Comparison of ENCODE assay signal across 12 mouse cellular contexts in genomic region chr8:126391541-126391940, GRCm38 (mm10). TPM values are rescaled to one million over a fixed set of nuclear protein-coding genes. Genes with fewer than 3 reads are reported as not detected.
DNase-seq lines count a peak whose midpoint lies in the region; ATAC-seq lines count a peak whose summit lies in the region.
"Had no signal": no experiment of that assay in that cellular context is flagged by ENCODE, and none has a peak within 500 bp of the region (broad histone marks: within the 10 kb centered on the region; RNA-seq: fewer than 3 reads in every experiment).

No protein-coding gene starts in this region.

- H3K9ac ChIP-seq in midbrain, embryonic 14.5 days (replicated peaks; ENCODE audit: low read length): no peak overlapping the region
- H3K9ac ChIP-seq: neural tube, embryonic 13.5 days had no signal

- ATAC-seq in midbrain, embryonic 14.5 days (ENCODE audit: low FRiP score, low TSS enrichment): no peak
- no peak for ATAC-seq in erythroid progenitor cell, adult 5-6 weeks (replicated peaks; ENCODE audit: low FRiP score, poor library complexity, severe bottlenecking)

- H3K9me3 ChIP-seq in midbrain, embryonic 14.5 days (ENCODE audit: control insufficient read depth, low read length): no peaks in the 10 kb centered on the region
- no peaks in the 10 kb centered on the region for H3K9me3 ChIP-seq in midbrain, embryonic 10.5 days (replicated peaks)
- H3K9me3 ChIP-seq: neural tube, embryonic 13.5 days had no signal

- DNase-seq in midbrain, embryonic 14.5 days: peak; percentile 22
- no peak for DNase-seq in midbrain, embryonic 10.5 days (ENCODE audit: low spot score)
- DNase-seq in cerebellum, adult 18-20 months: peak; percentile 72 to 82
- DNase-seq in kidney, adult 8-10 months: peak; percentile 60 to 77
- DNase-seq in lung, postnatal 10 days: peak; percentile 23
- no peak for DNase-seq in layer of hippocampus, adult 11-12 months (ENCODE audit: low spot score)
- DNase-seq in left cerebral cortex, postnatal 25 days (ENCODE audit: low spot score in 2 of 2): no peak
- DNase-seq: heart, postnatal 14 days; spleen, adult 18-20 months had no signal

- intact Hi-C loops in left cerebral cortex, postnatal 25 days (cut with DNase I): no loop called here

- WGBS in midbrain, embryonic 14.5 days: 80% methylated on average over 2 of the region's 2 CpGs
- WGBS in midbrain, embryonic 10.5 days: 88% methylated on average over 2 of the region's 2 CpGs

- no peak overlapping the region for H3K4me3 ChIP-seq in midbrain, embryonic 14.5 days (replicated peaks; ENCODE audit: low read depth, low read length)
- no peak overlapping the region for H3K4me3 ChIP-seq in midbrain, embryonic 10.5 days
- H3K4me3 ChIP-seq: neural tube, embryonic 13.5 days had no signal

- peaks cover 8% of the 10 kb centered on the region for H3K4me1 ChIP-seq in midbrain, embryonic 14.5 days (ENCODE audit: control insufficient read depth, insufficient read depth, low read length)
- H3K4me1 ChIP-seq in midbrain, embryonic 10.5 days: peaks cover 21% of the 10 kb centered on the region

- H3K27ac ChIP-seq in midbrain, embryonic 14.5 days (replicated peaks; ENCODE audit: low read depth, low read length): no peak overlapping the region
- H3K27ac ChIP-seq in midbrain, embryonic 10.5 days (replicated peaks): no peak overlapping the region
- H3K27ac ChIP-seq: macrophage; neural tube, embryonic 13.5 days had no signal

- no peaks in the 10 kb centered on the region for H3K36me3 ChIP-seq in midbrain, embryonic 14.5 days (ENCODE audit: control insufficient read depth, insufficient read depth, low read length)
- no peaks in the 10 kb centered on the region for H3K36me3 ChIP-seq in midbrain, embryonic 10.5 days
- H3K36me3 ChIP-seq: neural tube, embryonic 13.5 days had no signal

- H3K4me2 ChIP-seq in midbrain, embryonic 14.5 days (ENCODE audit: low read length): no peak overlapping the region
- H3K4me2 ChIP-seq: neural tube, embryonic 13.5 days had no signal

- H3K27me3 ChIP-seq in midbrain, embryonic 14.5 days (ENCODE audit: control insufficient read depth, insufficient read depth, low read length): no peaks in the 10 kb centered on the region
- no peaks in the 10 kb centered on the region for H3K27me3 ChIP-seq in midbrain, embryonic 10.5 days (ENCODE audit: low read depth, poor library complexity, severe bottlenecking)
- H3K27me3 ChIP-seq: neural tube, embryonic 13.5 days had no signal

RNA-seq across cellular contexts. Expression of gene Coa6, which starts 30.8 kb away (rescaled TPM):
- polyA plus RNA-seq in midbrain, embryonic 14.5 days (2014; fragmentation: Nextera tagmentation; extraction: Ambion mirVana): 41.4 and 42.8 TPM in 2 replicates
- 42.5 and 49.4 TPM in 2 replicates for polyA plus RNA-seq in midbrain, embryonic 10.5 days (2016; fragmentation: Nextera tagmentation; extraction: Ambion mirVana)
- total RNA-seq in left cerebral cortex, postnatal 25 days (2021): 10 to 100 TPM; 24.1 to 30.6 TPM
- 14.7 and 28.1 TPM in 2 replicates for total RNA-seq in erythroid progenitor cell, adult 5-6 weeks (2015; ENCODE audit: low replicate concordance)
- total RNA-seq in erythroid progenitor cell, adult 5-6 weeks (2017; ENCODE audit: low replicate concordance): 2.2 and 5.1 TPM in 2 replicates

Comparison
In these comparisons a context has a peak if more than half of its experiments do, and no peak if none do; other contexts are left out.
1. DNase-seq: peak in midbrain, embryonic 14.5 days (single experiment), cerebellum, adult 18-20 months (2 of 2), kidney, adult 8-10 months (2 of 2) and lung, postnatal 10 days (single experiment); none in midbrain, embryonic 10.5 days (single experiment), layer of hippocampus, adult 11-12 months (single experiment) and left cerebral cortex, postnatal 25 days (0 of 2).